Mouse (Mus musculus) liver, adult 2 months (tissue): ENCODE measurements around the gene Plaur.

ENCODE experiments used
- CTCF ChIP-seq: fragments of 200-500 bp; IDR thresholded peaks from 2 replicates; pipeline ENCODE4 v1.5.1; 2011; ENCODE audit warnings: low read depth, low read length, control low read depth
- POLR2A ChIP-seq: fragments of 200-500 bp; IDR thresholded peaks from 2 replicates; pipeline ENCODE4 v1.6.1; 2011; ENCODE audit warnings: low read length, control low read depth; ENCODE audit not compliant: insufficient read depth; ENCODE audit errors: extremely low read depth

- TF ChIP-seq POLR2A (0 out of 2 replicates have a peak, but pooled peaks have one; percentile 2), CTCF (no peak)
Measured at GRCm38 (mm10) chr7:24504004-24504403, 41.7 kb downstream of the Plaur start.
